Mouse (Mus musculus) forebrain, embryonic 14.5 days (tissue): ENCODE data around the gene Rnft2. TPM values are rescaled to one million over a fixed set of nuclear protein-coding genes. Genes with fewer than 3 reads are reported as not detected.
A peak's percentile ranks its signal among the peaks of the same experiment; 100 is the strongest.

ENCODE experiments used
- ATAC-seq: fragments of 200-750 bp; cut with Nextera tagmentation; 2 replicates; pipeline ENCODE4 v1.8.0; 2017; ENCODE audit warnings: mild to moderate bottlenecking, moderate library complexity
- DNase-seq: peaks from one replicate; pipeline ENCODE4 v3.0.0-alpha.2; 2015; ENCODE audit warnings: low spot score
- H3K27ac ChIP-seq: fragments of 300-500 bp; sonication (generic); 2 replicates; pipeline ENCODE4 v1.5.1; 2014; ENCODE audit warnings: low read depth, mild to moderate bottlenecking, control low read depth, low read length, moderate library complexity
- H3K27me3 ChIP-seq: fragments of 300-500 bp; sonication (generic); replicated peaks from 2 replicates; pipeline ENCODE4 v1.6.1; 2014; ENCODE audit warnings: low read length, control low read depth, mixed read lengths; ENCODE audit not compliant: control insufficient read depth, insufficient read depth
- H3K36me3 ChIP-seq: fragments of 300-500 bp; sonication (generic); 2 replicates; pipeline ENCODE4 v1.6.1; 2014; ENCODE audit warnings: low read length, control low read depth; ENCODE audit not compliant: control insufficient read depth, insufficient read depth
- H3K4me1 ChIP-seq: fragments of 300-500 bp; sonication (generic); 2 replicates; pipeline ENCODE4 v1.6.1; 2014; ENCODE audit warnings: antibody characterized with exemption, low read length, control low read depth; ENCODE audit not compliant: control insufficient read depth, insufficient read depth
- H3K4me2 ChIP-seq: fragments of 300-500 bp; sonication (generic); 2 replicates; pipeline ENCODE4 v1.6.1; 2014; ENCODE audit warnings: mild to moderate bottlenecking, control low read depth, low read length
- H3K4me3 ChIP-seq: fragments of 300-500 bp; sonication (generic); 2 replicates; pipeline ENCODE4 v1.5.1; 2014; ENCODE audit warnings: low read depth, low read length, control low read depth
- H3K9ac ChIP-seq: fragments of 300-500 bp; sonication (generic); 2 replicates; pipeline ENCODE4 v1.6.1; 2014; ENCODE audit warnings: mild to moderate bottlenecking, low read length, control low read depth, moderate library complexity
- H3K9me3 ChIP-seq: fragments of 300-500 bp; sonication (generic); replicated peaks from 2 replicates; pipeline ENCODE4 v1.6.1; 2016; ENCODE audit warnings: low read length, control low read depth, mixed read lengths; ENCODE audit not compliant: control insufficient read depth
- WGBS: fragments of 180-500 bp; shearing (Covaris S2); extraction: QIAGEN DNeasy Blood & Tissue Kit; methylation state at CpG from one replicate; pipeline ENCODE4 v1.1.7; 2014; 5-methylcytosine and 5-hydroxymethylcytosine counted together
- polyA plus RNA-seq: library from polyadenylated mRNA; unstranded; fragments of >200 nt; fragmentation: Nextera tagmentation; extraction: Ambion mirVana; gene quantifications from 2 replicates; pipeline ENCODE4 v1.2.1, GENCODE M21; 2014

Rnft2 gene
- polyA plus RNA-seq, 1 experiment from 2014 or later, result 11.3 TPM

DNA sequence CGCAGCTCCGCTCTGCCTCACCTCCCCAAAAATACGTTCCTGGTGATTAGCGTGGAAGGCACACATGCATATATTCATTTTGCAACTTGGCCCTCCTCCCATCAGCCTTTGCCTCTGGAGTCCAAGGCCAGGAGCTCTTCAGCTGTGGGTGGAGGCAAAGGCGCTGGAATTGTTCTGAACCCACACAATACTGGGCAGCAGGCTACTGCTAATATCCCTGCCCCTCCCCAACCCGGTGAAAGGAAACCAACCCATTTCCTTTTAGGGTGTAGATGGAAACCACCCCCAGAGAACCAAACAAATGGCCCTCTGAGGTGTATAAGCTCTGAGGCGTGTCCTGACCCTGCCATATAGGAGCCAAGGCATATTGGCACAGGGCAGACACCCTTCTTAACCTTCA, 28.5 kb upstream of the Rnft2 start:
- 23% methylated on average over 7 of the region's 7 CpGs for WGBS
- peaks cover 54% of the 10 kb centered on the region for H3K4me1 ChIP-seq
- no peaks in the 10 kb centered on the region for H3K36me3 ChIP-seq
- no peaks in the 10 kb centered on the region; the same call in 1 of the 2 replicates for H3K27me3 ChIP-seq
- H3K9ac ChIP-seq, result 0 out of 2 replicates have a peak overlapping the region, but pooled peaks have one; percentile 21
- ATAC-seq (no peak), DNase-seq (peak; percentile 34)
- no peak overlapping the region for H3K4me3 ChIP-seq
- no peak overlapping the region for H3K4me2 ChIP-seq
- no peaks in the 10 kb centered on the region for H3K9me3 ChIP-seq
- H3K27ac ChIP-seq, result peak overlapping the region; percentile 85

DNA sequence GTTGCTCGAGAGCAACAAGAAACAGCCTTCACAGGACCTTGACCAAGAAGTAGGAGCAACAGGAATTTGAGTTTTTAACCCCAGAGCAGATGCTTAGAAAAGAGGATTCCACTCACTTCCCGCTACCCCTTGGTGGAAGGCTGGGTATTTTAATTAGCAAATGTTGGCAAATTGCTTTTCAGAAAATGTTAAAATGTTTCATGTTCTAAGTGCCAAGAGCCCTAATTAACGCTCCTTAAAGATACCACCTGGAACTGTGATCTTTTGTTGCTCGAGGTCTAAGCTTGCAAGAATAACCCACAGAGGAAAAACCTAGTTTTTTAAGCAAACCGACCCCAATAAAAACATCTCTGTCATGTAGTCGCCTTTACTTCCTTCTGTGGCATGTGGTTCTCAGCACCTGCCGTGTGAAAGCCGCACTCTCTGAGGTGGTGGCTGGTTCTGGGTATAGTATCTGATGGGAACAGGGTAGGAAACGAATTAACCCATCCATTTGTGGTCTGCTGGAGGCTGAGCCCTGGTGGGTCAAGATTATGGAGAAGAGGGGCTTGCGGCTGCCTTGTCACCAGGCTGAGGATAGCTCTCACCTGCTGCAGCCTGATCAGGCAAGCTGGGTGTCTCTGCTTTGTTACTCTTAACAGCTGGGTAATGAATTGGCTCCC, 26.7 kb upstream of the Rnft2 start:
- no peak for ATAC-seq
- peaks cover 48% of the 10 kb centered on the region for H3K4me1 ChIP-seq
- peak; percentile 66 for DNase-seq
- no peak overlapping the region for H3K4me2 ChIP-seq
- no peak overlapping the region for H3K27ac ChIP-seq
- no peaks in the 10 kb centered on the region for H3K36me3 ChIP-seq
- WGBS, result 35% methylated on average over 10 of the region's 10 CpGs
- H3K9me3 ChIP-seq, result no peaks in the 10 kb centered on the region
- H3K9ac ChIP-seq, result no peak overlapping the region
- H3K27me3 ChIP-seq, result no peaks in the 10 kb centered on the region; the same call in 1 of the 2 replicates
- H3K4me3 ChIP-seq, result no peak overlapping the region

DNA sequence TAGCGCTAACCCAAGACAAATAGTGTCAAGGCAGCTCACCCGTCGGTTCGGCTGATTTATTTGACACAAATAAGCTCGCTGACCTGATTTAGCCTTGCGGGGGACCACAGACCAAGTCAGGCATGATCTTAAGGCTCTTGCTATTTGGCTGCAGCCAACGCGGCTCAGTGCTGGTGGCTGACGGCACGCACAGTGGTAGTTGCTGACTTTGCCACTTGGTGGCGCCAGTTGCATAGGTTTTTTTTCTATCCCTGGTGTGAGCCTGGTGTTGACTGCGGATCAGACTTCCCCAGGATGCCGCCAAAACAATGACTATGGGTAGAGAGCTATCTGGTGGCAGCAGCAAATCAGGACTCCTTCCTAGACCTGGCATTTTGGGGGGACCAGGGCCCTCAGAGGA, 24.1 kb upstream of the Rnft2 start:
- no peak overlapping the region for H3K4me3 ChIP-seq
- ATAC-seq (peak; percentile 91), DNase-seq (peak; percentile 93)
- H3K27me3 ChIP-seq, result no peaks in the 10 kb centered on the region; the same call in 1 of the 2 replicates
- H3K9ac ChIP-seq, result peak overlapping the region; percentile 54
- H3K4me2 ChIP-seq, result peak overlapping the region; percentile 44
- WGBS, result 1% methylated on average over 13 of the region's 13 CpGs
- H3K36me3 ChIP-seq, result peaks cover 4% of the 10 kb centered on the region; the same call in 1 of the 2 replicates
- no peak overlapping the region for H3K27ac ChIP-seq
- H3K4me1 ChIP-seq, result peaks cover 23% of the 10 kb centered on the region
- no peaks in the 10 kb centered on the region for H3K9me3 ChIP-seq

DNA sequence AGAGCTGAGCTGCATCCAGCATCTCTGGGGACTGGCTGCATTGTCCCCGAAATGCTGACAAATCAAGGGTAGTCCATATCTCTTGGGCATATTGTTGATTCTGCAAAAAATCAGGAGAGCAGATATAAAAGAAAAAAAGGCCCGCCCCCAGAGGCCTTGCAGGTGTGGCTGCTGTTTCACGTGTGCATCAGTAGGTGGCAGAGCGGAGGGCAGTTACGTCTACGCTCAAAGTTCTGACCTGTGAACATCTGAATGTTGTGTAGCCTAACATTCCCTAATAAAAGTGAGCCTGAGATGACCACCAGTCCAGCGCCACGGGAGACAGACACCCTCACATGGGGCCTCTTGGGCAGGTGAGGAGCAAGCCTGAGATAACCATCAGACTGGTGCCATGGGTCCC, 21.4 kb upstream of the Rnft2 start:
- Histone ChIP-seq H3K4me2 (no peak overlapping the region), H3K9ac (no peak overlapping the region), H3K27ac (no peak overlapping the region), H3K27me3 (no peaks in the 10 kb centered on the region), H3K36me3 (peaks cover 20% of the 10 kb centered on the region), H3K4me3 (no peak overlapping the region), H3K4me1 (peaks cover 4% of the 10 kb centered on the region; the same call in 1 of the 2 replicates), H3K9me3 (no peaks in the 10 kb centered on the region)
- ATAC-seq, result no peak
- DNase-seq, result no peak
- 39% methylated on average over 8 of the region's 8 CpGs for WGBS

DNA sequence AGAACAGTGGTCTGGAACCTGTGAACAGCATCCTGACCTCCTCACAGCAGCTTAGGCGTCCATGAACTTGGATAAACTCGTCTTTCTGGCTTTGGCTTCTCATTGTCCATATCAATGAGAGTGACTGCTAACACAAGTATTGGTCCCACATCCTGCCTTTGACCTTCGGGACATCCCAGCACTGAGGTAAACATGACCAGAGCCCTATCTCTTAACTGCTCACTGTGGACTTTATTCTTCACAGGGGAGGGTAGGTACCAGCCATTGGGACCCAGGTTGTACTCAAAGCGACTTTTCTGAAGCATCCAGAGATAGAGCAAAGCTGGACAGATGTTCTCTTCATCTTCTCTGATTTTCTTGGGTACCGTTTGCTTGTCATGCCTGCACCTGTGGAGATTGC, 20.4 kb upstream of the Rnft2 start:
- Histone ChIP-seq H3K27ac (no peak overlapping the region), H3K4me3 (no peak overlapping the region), H3K9ac (no peak overlapping the region), H3K4me1 (peaks cover 4% of the 10 kb centered on the region; the same call in 1 of the 2 replicates), H3K27me3 (no peaks in the 10 kb centered on the region), H3K4me2 (no peak overlapping the region), H3K9me3 (no peaks in the 10 kb centered on the region), H3K36me3 (peaks cover 30% of the 10 kb centered on the region)
- no peak for ATAC-seq
- DNase-seq, result no peak
- 78% methylated on average over 5 of the region's 5 CpGs for WGBS

DNA sequence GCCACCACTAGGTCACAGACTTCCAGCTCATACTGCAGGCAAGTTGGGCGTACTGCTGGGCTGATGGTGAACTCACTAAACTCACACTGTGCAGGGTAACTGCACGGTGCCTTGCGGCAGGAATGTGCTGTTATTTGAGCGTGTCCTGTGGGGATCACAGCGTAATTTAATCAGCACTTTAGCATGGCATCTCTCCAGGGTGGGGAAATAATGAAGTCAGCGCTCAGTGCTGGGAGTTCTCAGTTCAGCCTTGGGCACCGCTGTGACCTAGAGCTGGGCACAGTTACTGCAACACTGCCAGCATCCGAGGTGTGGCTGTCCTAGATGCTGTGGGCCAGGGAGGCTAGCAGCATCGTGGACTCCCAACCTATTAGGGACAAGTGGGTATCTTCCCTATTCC, 19.4 kb upstream of the Rnft2 start:
- H3K4me3 ChIP-seq, result no peak overlapping the region
- no peaks in the 10 kb centered on the region for H3K9me3 ChIP-seq
- peaks cover 39% of the 10 kb centered on the region for H3K36me3 ChIP-seq
- WGBS, result 70% methylated on average over 9 of the region's 9 CpGs
- H3K27ac ChIP-seq, result no peak overlapping the region
- no peak overlapping the region for H3K4me2 ChIP-seq
- H3K27me3 ChIP-seq, result no peaks in the 10 kb centered on the region
- no peak for DNase-seq
- peaks cover 2% of the 10 kb centered on the region; the same call in 1 of the 2 replicates for H3K4me1 ChIP-seq
- no peak for ATAC-seq
- no peak overlapping the region for H3K9ac ChIP-seq

DNA sequence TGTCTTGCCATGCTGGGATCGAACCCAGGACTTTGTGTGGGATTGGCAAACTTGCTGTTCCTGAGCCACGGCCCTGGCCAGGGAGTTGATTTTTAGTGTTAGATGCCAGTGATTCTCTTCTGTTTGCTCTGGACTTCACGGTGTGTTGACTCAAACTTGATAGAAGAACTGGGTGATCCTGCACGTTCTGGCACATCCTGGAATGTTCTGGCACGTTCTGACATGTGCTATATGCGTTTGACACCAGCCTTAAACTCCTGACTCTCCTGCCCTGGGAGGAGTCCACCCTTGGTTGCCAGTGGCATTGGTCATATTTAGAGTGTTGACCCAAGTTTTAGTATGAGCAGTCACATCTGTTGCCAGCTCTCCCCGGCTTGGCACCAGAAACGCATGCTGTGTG, 17.5 kb upstream of the Rnft2 start:
- Histone ChIP-seq H3K4me2 (no peak overlapping the region), H3K4me1 (0 out of 2 replicates have a peak, but pooled peaks cover 3% of the 10 kb centered on the region), H3K36me3 (peaks cover 47% of the 10 kb centered on the region), H3K4me3 (no peak overlapping the region), H3K9me3 (no peaks in the 10 kb centered on the region), H3K9ac (no peak overlapping the region), H3K27me3 (no peaks in the 10 kb centered on the region), H3K27ac (no peak overlapping the region)
- DNase-seq (no peak), ATAC-seq (no peak)
- 96% methylated on average over 8 of the region's 8 CpGs for WGBS

DNA sequence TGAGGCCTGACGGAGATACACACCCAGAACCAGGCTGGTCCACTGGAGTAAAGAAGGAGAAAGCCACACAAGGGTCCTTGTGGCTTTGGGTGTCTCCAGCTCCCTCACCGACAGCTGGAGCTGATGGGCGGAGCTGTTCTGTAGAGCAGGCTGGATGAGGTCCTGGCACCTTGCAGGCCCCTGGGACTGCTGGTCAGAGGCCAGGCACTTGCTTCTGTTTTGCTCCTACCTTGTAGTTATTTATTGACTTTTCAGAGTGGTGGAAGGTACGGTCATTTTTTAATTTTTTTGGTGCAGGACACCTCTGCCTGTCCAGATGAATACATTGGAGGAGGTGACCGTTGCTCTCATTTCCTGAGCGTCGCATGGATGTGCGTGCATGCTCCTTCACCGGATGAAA, 16.3 kb upstream of the Rnft2 start:
- Histone ChIP-seq H3K4me1 (0 out of 2 replicates have a peak, but pooled peaks cover 3% of the 10 kb centered on the region), H3K27ac (no peak overlapping the region), H3K36me3 (peaks cover 56% of the 10 kb centered on the region), H3K4me2 (no peak overlapping the region), H3K4me3 (no peak overlapping the region), H3K27me3 (no peaks in the 10 kb centered on the region), H3K9ac (no peak overlapping the region), H3K9me3 (no peaks in the 10 kb centered on the region)
- DNase-seq (no peak), ATAC-seq (no peak)
- 96% methylated on average over 9 of the region's 9 CpGs for WGBS

DNA sequence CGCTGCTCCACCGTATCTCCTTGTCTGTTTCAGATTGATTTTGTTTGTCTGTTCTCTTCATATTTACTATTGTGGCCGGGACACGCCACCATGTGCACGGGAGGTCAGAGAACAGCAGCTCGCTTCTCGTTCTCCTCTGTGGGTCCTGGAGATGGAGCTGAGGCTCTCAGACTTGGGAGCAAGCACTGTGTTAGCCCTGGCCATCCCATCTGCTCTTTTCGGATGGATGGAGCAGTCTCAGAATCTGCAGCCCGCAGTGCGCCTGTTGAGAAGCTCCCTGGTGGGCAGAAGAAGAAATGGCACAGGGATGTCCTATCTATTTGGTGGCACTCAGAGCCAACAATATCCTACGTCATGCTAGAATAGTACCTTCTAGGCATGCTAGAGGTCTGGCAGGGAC, 15.7 kb upstream of the Rnft2 start:
- Histone ChIP-seq H3K27me3 (no peaks in the 10 kb centered on the region), H3K36me3 (peaks cover 55% of the 10 kb centered on the region), H3K4me2 (no peak overlapping the region), H3K27ac (no peak overlapping the region), H3K9ac (no peak overlapping the region), H3K4me3 (no peak overlapping the region), H3K9me3 (no peaks in the 10 kb centered on the region), H3K4me1 (0 out of 2 replicates have a peak, but pooled peaks cover 3% of the 10 kb centered on the region)
- 93% methylated on average over 11 of the region's 11 CpGs for WGBS
- DNase-seq (no peak), ATAC-seq (no peak)
